16 mouse cellular contexts compared by ENCODE assay signal in the genomic region with DNA sequence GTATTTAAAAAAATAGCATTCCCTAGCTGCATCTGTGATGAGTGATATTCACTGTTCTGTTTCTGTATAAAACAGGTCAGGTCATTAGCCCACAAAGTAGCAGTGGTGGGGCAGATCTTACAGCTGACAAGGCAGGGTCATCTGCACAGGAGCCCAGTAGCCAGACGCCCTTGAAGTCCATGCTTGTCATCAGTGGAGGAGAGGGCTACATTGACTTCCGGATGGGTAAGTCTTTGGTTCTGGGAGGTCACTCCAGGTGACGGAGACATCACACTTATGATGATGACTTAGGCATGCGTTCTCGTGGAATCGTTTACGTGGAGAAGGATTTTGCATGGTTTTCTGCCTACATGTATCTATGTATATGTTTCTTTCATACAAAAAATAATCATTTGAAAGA.
"Had no signal": no experiment of that assay in that cellular context is flagged by ENCODE, and none has a peak within 500 bp of the region (broad histone marks: within the 10 kb centered on the region; RNA-seq: fewer than 3 reads in every experiment).

No protein-coding gene starts in this region.

- DNase-seq: retina, postnatal 1 day; right cerebral cortex, adult 18-20 months; right cerebral cortex, postnatal 14 days; right cerebral cortex, postnatal 25 days; right cerebral cortex, postnatal 4 days; spleen, adult 18-20 months; thymus, adult 18-20 months; thymus, adult 2 months; thymus, postnatal 14 days; thymus, postnatal 25 days; thymus, postnatal 36 days; thymus, postnatal 4 days had no signal

- H3K9me3 ChIP-seq: neural tube, embryonic 13.5 days; neural tube, embryonic 15.5 days; stomach, embryonic 15.5 days had no signal

- H3K9ac ChIP-seq: neural tube, embryonic 13.5 days; neural tube, embryonic 15.5 days; stomach, embryonic 15.5 days had no signal

- H3K4me2 ChIP-seq: neural tube, embryonic 13.5 days; neural tube, embryonic 15.5 days; stomach, embryonic 15.5 days had no signal

- H3K4me3 ChIP-seq: neural tube, embryonic 13.5 days; neural tube, embryonic 15.5 days; stomach, embryonic 15.5 days had no signal

- H3K4me1 ChIP-seq: neural tube, embryonic 13.5 days; neural tube, embryonic 15.5 days; stomach, embryonic 15.5 days had no signal

- H3K27me3 ChIP-seq: neural tube, embryonic 13.5 days; neural tube, embryonic 15.5 days; stomach, embryonic 15.5 days had no signal

- H3K27ac ChIP-seq: neural tube, embryonic 13.5 days; neural tube, embryonic 15.5 days; stomach, embryonic 15.5 days; stomach, postnatal 0 days had no signal
